Mouse (Mus musculus): ENCODE data around the gene Slc34a3. TPM values are rescaled to one million over a fixed set of nuclear protein-coding genes. Genes with fewer than 3 reads are reported as not detected.

Slc34a3 gene
- total and polyA plus RNA-seq, 3 experiments, result not detected

DNA sequence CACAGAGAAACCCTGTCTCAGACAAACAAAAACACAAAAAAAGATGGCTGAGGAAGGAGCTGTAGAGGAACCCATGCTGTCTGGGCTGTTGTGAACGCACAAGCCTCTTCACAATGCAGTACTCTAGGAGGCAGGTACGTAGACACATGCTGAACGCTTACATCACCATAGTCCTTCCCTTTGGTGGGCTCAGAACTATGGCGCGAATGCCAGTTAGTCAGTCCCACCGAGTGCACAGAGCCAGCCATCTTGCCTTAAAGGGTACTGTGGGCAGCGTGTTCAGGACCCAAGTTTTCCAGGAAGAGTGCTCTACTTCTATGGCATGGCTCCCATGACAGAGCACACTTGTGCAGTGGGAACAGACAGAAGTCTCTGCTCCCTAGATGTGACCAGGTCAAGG lies 49.7 kb downstream of the Slc34a3 start:
- Histone ChIP-seq H3K27ac (ENCODE audit: insufficient read depth, low read depth) (no peak overlapping the region), H3K36me3 (replicated peaks in 1 of 2; ENCODE audit: control insufficient read depth in 1 of 2, insufficient read depth in 1 of 2, low read length in 1 of 2) (no peaks in the 10 kb centered on the region), H3K79me2 (replicated peaks; ENCODE audit: control insufficient read depth, extremely low read depth, insufficient read depth, poor library complexity, severe bottlenecking) (no peaks in the 10 kb centered on the region), H3K27me3 (replicated peaks) (peaks cover 61% of the 10 kb centered on the region), H3K4me1 (ENCODE audit: control insufficient read depth in 1 of 2, insufficient read depth in 2 of 2) (peaks cover 19 to 43% of the 10 kb centered on the region in 2 experiments), H3K4me3 (replicated peaks in 1 of 3; ENCODE audit: low read depth in 2 of 3, low read length in 2 of 3, poor library complexity in 1 of 3) (no peak overlapping the region), H3K9ac (ENCODE audit: insufficient read depth, low read depth) (no peak overlapping the region), H3K4me2 (ENCODE audit: insufficient read depth, low read depth, poor library complexity, severe bottlenecking) (no peak overlapping the region), H3K9me3 (replicated peaks; ENCODE audit: low read length) (peaks cover 11% of the 10 kb centered on the region)
- TF ChIP-seq MAFK (IDR thresholded peaks at IDR 0.05; ENCODE audit: insufficient replicate concordance, low read length) (no peak), TBP (conservative IDR thresholded peaks at IDR 0.05; ENCODE audit: low read depth, low read length) (no peak), IRF4 (IDR thresholded peaks at IDR 0.05; ENCODE audit: low read depth, low read length) (no peak), MAZ (IDR thresholded peaks at IDR 0.05; ENCODE audit: low read depth, low read length) (no peak), POLR2AphosphoS2 (IDR thresholded peaks at IDR 0.05; ENCODE audit: low read depth, low read length) (no peak), RAD21 (IDR thresholded peaks at IDR 0.05; ENCODE audit: low read depth, low read length) (no peak), ZNF384 (IDR thresholded peaks at IDR 0.05; ENCODE audit: low read depth, low read length) (no peak), PAX5 (IDR thresholded peaks at IDR 0.05; ENCODE audit: low read length) (no peak), UBTF (IDR thresholded peaks at IDR 0.05; ENCODE audit: low read depth, low read length) (no peak), ELF1 (IDR thresholded peaks at IDR 0.05; ENCODE audit: low read depth, low read length) (no peak), ETS1 (conservative IDR thresholded peaks at IDR 0.05; ENCODE audit: low read depth, low read length) (no peak), POLR2A (IDR thresholded peaks at IDR 0.05; ENCODE audit: low read depth, low read length) (no peak), EP300 (IDR thresholded peaks at IDR 0.05; ENCODE audit: low read length) (no peak), MXI1 (IDR thresholded peaks at IDR 0.05; ENCODE audit: low read depth, low read length) (no peak), USF1 (IDR thresholded peaks at IDR 0.05; ENCODE audit: low read depth, low read length) (no peak), CTCF (conservative IDR thresholded peaks at IDR 0.05 in 1 of 2, IDR thresholded peaks at IDR 0.05 in 1 of 2; ENCODE audit: low read depth in 2 of 2, low read length in 2 of 2) (no peak)
- DNase-seq (ENCODE audit: extremely low read depth), result no peak
- in situ Hi-C loops (cut with MboI; ENCODE audit: low pct_ligation_motif_present, low pct_unique_long_range_greater_than_20kb, low sequenced_read_pairs), result no loop called here
- dilution Hi-C loops (cut with MboI; ENCODE audit: extremely low pct_ligation_motif_present, extremely low pct_unique_long_range_greater_than_20kb, low sequenced_read_pairs), result no loop called here

DNA sequence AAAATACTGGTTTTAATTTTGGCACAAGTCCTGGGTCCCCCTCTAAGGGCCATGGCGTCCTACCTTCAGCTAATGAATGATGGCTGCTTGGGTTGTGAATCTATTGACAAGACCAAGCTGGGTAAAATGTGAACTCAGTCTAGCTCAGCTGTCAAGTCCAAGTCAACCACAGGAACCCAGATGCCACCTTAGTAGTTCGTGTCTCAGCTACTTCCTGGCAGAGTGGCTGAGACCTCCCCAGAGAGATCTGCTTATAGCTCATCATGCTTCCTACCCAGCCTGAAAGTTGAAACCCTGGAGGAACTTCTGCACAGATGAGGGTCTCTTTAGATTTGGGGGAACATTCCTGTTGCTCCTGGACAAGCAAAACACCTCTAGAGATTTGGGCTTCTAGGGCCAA lies 50.8 kb downstream of the Slc34a3 start:
- no peak overlapping the region for H3K4me2 ChIP-seq (ENCODE audit: insufficient read depth, low read depth, poor library complexity, severe bottlenecking)
- dilution Hi-C loops (cut with MboI; ENCODE audit: extremely low pct_ligation_motif_present, extremely low pct_unique_long_range_greater_than_20kb, low sequenced_read_pairs) (no loop called here), in situ Hi-C loops (cut with MboI; ENCODE audit: low pct_ligation_motif_present, low pct_unique_long_range_greater_than_20kb, low sequenced_read_pairs) (no loop called here)
- peak; percentile 32 for DNase-seq (ENCODE audit: extremely low read depth)
- no peak overlapping the region for H3K4me3 ChIP-seq (replicated peaks in 1 of 3; ENCODE audit: low read depth in 2 of 3, low read length in 2 of 3, poor library complexity in 1 of 3)
- H3K4me1 ChIP-seq (ENCODE audit: control insufficient read depth in 1 of 2, insufficient read depth in 2 of 2), result peaks cover 20 to 43% of the 10 kb centered on the region in 2 experiments
- H3K27ac ChIP-seq (ENCODE audit: insufficient read depth, low read depth), result no peak overlapping the region
- H3K36me3 ChIP-seq (replicated peaks in 1 of 2; ENCODE audit: control insufficient read depth in 1 of 2, insufficient read depth in 1 of 2, low read length in 1 of 2), result no peaks in the 10 kb centered on the region
- peaks cover 11% of the 10 kb centered on the region for H3K9me3 ChIP-seq (replicated peaks; ENCODE audit: low read length)
- no peak overlapping the region for H3K9ac ChIP-seq (ENCODE audit: insufficient read depth, low read depth)
- no peaks in the 10 kb centered on the region for H3K79me2 ChIP-seq (replicated peaks; ENCODE audit: control insufficient read depth, extremely low read depth, insufficient read depth, poor library complexity, severe bottlenecking)
- TF ChIP-seq EP300 (IDR thresholded peaks at IDR 0.05; ENCODE audit: low read length) (no peak), KAT2A (IDR thresholded peaks at IDR 0.05; ENCODE audit: insufficient replicate concordance, low read length) (no peak), MAZ (IDR thresholded peaks at IDR 0.05; ENCODE audit: low read depth, low read length) (no peak), ZMIZ1 (IDR thresholded peaks at IDR 0.05; ENCODE audit: low read depth, low read length) (no peak), NELFE (IDR thresholded peaks at IDR 0.05; ENCODE audit: low read depth, low read length) (no peak), GABPA (IDR thresholded peaks at IDR 0.05; ENCODE audit: insufficient replicate concordance, low read depth, low read length) (no peak), SMC3 (IDR thresholded peaks at IDR 0.05; ENCODE audit: low read depth, low read length) (no peak), IRF4 (IDR thresholded peaks at IDR 0.05; ENCODE audit: low read depth, low read length) (no peak), UBTF (IDR thresholded peaks at IDR 0.05; ENCODE audit: low read depth, low read length) (no peak), USF2 (conservative IDR thresholded peaks at IDR 0.05; ENCODE audit: low read depth, low read length) (no peak), RCOR1 (conservative IDR thresholded peaks at IDR 0.05; ENCODE audit: low read depth, low read length) (no peak)
- peaks cover 72% of the 10 kb centered on the region for H3K27me3 ChIP-seq (replicated peaks)

Measured in CH12.LX (cell line).